Mouse (Mus musculus) forebrain, postnatal 0 days (tissue): ENCODE measurements at regions not wholly inside any gene's neighbourhood (a gene's known extent, or its start where the extent isn't known, plus 50 kb on each side); places are given as distances from the start of the nearest gene placed in this dataset.

Experiments used
- ATAC-seq: fragments of 200-750 bp; cut with Nextera tagmentation; 2 replicates; pipeline ENCODE4 v1.8.0; 2017; ENCODE audit warnings: mild to moderate bottlenecking, moderate library complexity
- DNase-seq: peaks from one replicate; pipeline ENCODE4 v3.0.0-alpha.2; 2015
- H3K27ac ChIP-seq: fragments of 300-500 bp; sonication (generic); 2 replicates; pipeline ENCODE4 v1.5.1; 2014; ENCODE audit warnings: low read depth, mild to moderate bottlenecking, antibody characterized with exemption, low read length, moderate library complexity, mixed read lengths
- H3K27me3 ChIP-seq: fragments of 300-500 bp; sonication (generic); 2 replicates; pipeline ENCODE4 v1.6.1; 2014; ENCODE audit warnings: mild to moderate bottlenecking, low read length, mixed read lengths; ENCODE audit not compliant: insufficient read depth
- H3K36me3 ChIP-seq: fragments of 300-500 bp; sonication (generic); 2 replicates; pipeline ENCODE4 v1.6.1; 2014; ENCODE audit warnings: mild to moderate bottlenecking, moderate library complexity; ENCODE audit not compliant: insufficient read depth
- H3K4me1 ChIP-seq: fragments of 300-500 bp; sonication (generic); 2 replicates; pipeline ENCODE4 v1.6.1; 2014; ENCODE audit warnings: antibody characterized with exemption; ENCODE audit not compliant: insufficient read depth
- H3K4me2 ChIP-seq: fragments of 300-500 bp; sonication (generic); 2 replicates; pipeline ENCODE4 v1.6.1; 2014; ENCODE audit warnings: low read depth, mild to moderate bottlenecking, moderate library complexity
- H3K4me3 ChIP-seq: fragments of 300-500 bp; sonication (generic); 2 replicates; pipeline ENCODE4 v1.5.1; 2014; ENCODE audit warnings: low read depth, low read length, mixed read lengths
- H3K9ac ChIP-seq: fragments of 300-500 bp; sonication (generic); 2 replicates; pipeline ENCODE4 v1.6.1; 2014; ENCODE audit warnings: mild to moderate bottlenecking
- H3K9me3 ChIP-seq: fragments of 300-500 bp; sonication (generic); 2 replicates; pipeline ENCODE4 v1.6.1; 2016; ENCODE audit warnings: low read length
- CTCF ChIP-seq: sonication (generic); IDR thresholded peaks from 2 replicates; pipeline ENCODE4 v1.5.1; 2016; ENCODE audit warnings: antibody characterized with exemption, control low read depth, low read depth
- WGBS: fragments of 180-500 bp; shearing (Covaris S2); extraction: QIAGEN DNeasy Blood & Tissue Kit; methylation state at CpG from one replicate; pipeline ENCODE4 v1.1.7; 2014; 5-methylcytosine and 5-hydroxymethylcytosine counted together

GRCm38 (mm10) chr14:78375746-78376495 is 68.1 kb upstream of the Tnfsf11 start:
- TF ChIP-seq CTCF = no peak
- no peak for DNase-seq
- Histone ChIP-seq H3K9me3 (no peaks in the 10 kb centered on the region), H3K4me3 (no peak overlapping the region), H3K4me2 (no peak overlapping the region), H3K27ac (no peak overlapping the region), H3K4me1 (no peaks in the 10 kb centered on the region), H3K36me3 (no peaks in the 10 kb centered on the region), H3K9ac (no peak overlapping the region), H3K27me3 (no peaks in the 10 kb centered on the region)
- 80% methylated on average over 3 of the region's 3 CpGs for WGBS
- ATAC-seq = no peak

GRCm38 (mm10) chr14:78372102-78372501 is 64.3 kb upstream of the Tnfsf11 start:
- 84% methylated on average over 1 of the region's 1 CpGs for WGBS
- Histone ChIP-seq H3K4me2 (no peak overlapping the region), H3K4me3 (no peak overlapping the region), H3K9ac (no peak overlapping the region), H3K4me1 (no peaks in the 10 kb centered on the region), H3K9me3 (no peaks in the 10 kb centered on the region), H3K36me3 (no peaks in the 10 kb centered on the region), H3K27ac (no peak overlapping the region), H3K27me3 (no peaks in the 10 kb centered on the region)
- ATAC-seq = no peak
- no peak for TF ChIP-seq CTCF
- no peak for DNase-seq

- Histone ChIP-seq H3K9me3 (no peaks in the 10 kb centered on the region), H3K27me3 (no peaks in the 10 kb centered on the region), H3K4me3 (no peak overlapping the region), H3K4me1 (no peaks in the 10 kb centered on the region), H3K27ac (no peak overlapping the region), H3K9ac (no peak overlapping the region), H3K36me3 (no peaks in the 10 kb centered on the region), H3K4me2 (no peak overlapping the region)
- no peak for DNase-seq
- WGBS = 94% methylated on average over 4 of the region's 4 CpGs
- TF ChIP-seq CTCF = no peak
- no peak for ATAC-seq
Measured at GRCm38 (mm10) chr14:78368881-78369280, 61.0 kb upstream of the Tnfsf11 start.

GRCm38 (mm10) chr14:78364822-78365221 is 57.0 kb upstream of the Tnfsf11 start:
- no peak overlapping the region for H3K4me2 ChIP-seq
- no peak overlapping the region for H3K27ac ChIP-seq
- ATAC-seq = no peak
- TF ChIP-seq CTCF = no peak
- H3K4me1 ChIP-seq = no peaks in the 10 kb centered on the region
- H3K27me3 ChIP-seq = no peaks in the 10 kb centered on the region
- no peaks in the 10 kb centered on the region for H3K36me3 ChIP-seq
- DNase-seq = no peak
- no peaks in the 10 kb centered on the region for H3K9me3 ChIP-seq
- no peak overlapping the region for H3K9ac ChIP-seq
- no peak overlapping the region for H3K4me3 ChIP-seq

- no peaks in the 10 kb centered on the region for H3K27me3 ChIP-seq
- no peaks in the 10 kb centered on the region for H3K36me3 ChIP-seq
- H3K4me3 ChIP-seq = no peak overlapping the region
- no peaks in the 10 kb centered on the region for H3K9me3 ChIP-seq
- 68% methylated on average over 5 of the region's 5 CpGs for WGBS
- no peak overlapping the region for H3K27ac ChIP-seq
- H3K9ac ChIP-seq = no peak overlapping the region
- DNase-seq (no peak), ATAC-seq (no peak)
- TF ChIP-seq CTCF = no peak
- H3K4me1 ChIP-seq = no peaks in the 10 kb centered on the region
- no peak overlapping the region for H3K4me2 ChIP-seq
Measured at GRCm38 (mm10) chr14:78363123-78363522, 55.3 kb upstream of the Tnfsf11 start.
